In the genomic region with DNA sequence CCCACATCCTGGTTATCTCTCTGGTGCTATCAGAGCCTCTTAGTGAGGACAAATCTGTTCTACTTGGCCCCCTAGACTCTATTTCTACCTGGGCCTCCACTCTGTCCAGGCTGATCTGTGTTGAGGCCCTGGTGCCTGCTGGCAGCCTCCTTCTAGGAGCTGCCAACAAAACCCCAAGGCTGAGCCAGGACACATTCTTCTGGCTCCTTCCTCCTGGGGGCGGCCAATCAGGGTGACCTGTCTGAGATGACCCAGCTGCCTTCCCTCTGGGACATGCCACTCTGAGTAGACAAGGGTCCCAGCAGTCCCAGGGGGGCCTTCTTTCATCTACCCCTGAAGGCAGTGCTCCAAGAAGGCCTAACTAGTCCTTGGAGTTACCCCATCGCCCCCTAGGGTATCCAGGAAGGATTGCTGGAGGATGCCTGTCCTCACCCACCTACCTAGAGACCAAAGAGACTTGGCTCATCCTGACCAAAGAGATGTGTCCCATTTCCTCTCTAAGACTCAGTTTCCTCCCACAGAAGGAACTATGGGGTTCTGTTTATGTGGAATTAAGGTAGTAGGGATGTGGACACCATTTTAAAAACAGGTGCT, we compare ENCODE assay signal across 9 mouse cellular contexts. TPM values are rescaled to one million over a fixed set of nuclear protein-coding genes. Genes with fewer than 3 reads are reported as not detected.
DNase-seq lines count a peak whose midpoint lies in the region; ATAC-seq and TF ChIP-seq lines count a peak whose summit lies in the region.
"Had no signal": no experiment of that assay in that cellular context is flagged by ENCODE, and none has a peak within 500 bp of the region (broad histone marks: within the 10 kb centered on the region; RNA-seq: fewer than 3 reads in every experiment).

No protein-coding gene starts in this region.

- 36% methylated on average over 2 of the region's 2 CpGs for WGBS in midbrain, postnatal 0 days
- 52% methylated on average over 2 of the region's 2 CpGs for WGBS in midbrain, embryonic 16.5 days
- 18% methylated on average over 2 of the region's 2 CpGs for WGBS in heart, embryonic 14.5 days
- WGBS in hindbrain, embryonic 10.5 days: 33% methylated on average over 2 of the region's 2 CpGs

- peaks cover 10% of the 10 kb centered on the region; the same call in 1 of the 2 replicates for H3K4me1 ChIP-seq in midbrain, postnatal 0 days (ENCODE audit: insufficient read depth, low read length)
- peaks cover 14% of the 10 kb centered on the region for H3K4me1 ChIP-seq in midbrain, embryonic 16.5 days (ENCODE audit: control insufficient read depth, insufficient read depth, low read length)
- H3K4me1 ChIP-seq in heart, embryonic 14.5 days (ENCODE audit: control insufficient read depth in 2 of 2, insufficient read depth in 2 of 2, low read length in 2 of 2): peaks cover 40 to 48% of the 10 kb centered on the region in 2 experiments
- peaks cover 21% of the 10 kb centered on the region for H3K4me1 ChIP-seq in hindbrain, embryonic 10.5 days (replicated peaks)

- no peak overlapping the region for H3K4me2 ChIP-seq in midbrain, postnatal 0 days (ENCODE audit: low read depth, low read length, poor library complexity, severe bottlenecking)
- H3K4me2 ChIP-seq in midbrain, embryonic 16.5 days (ENCODE audit: low read length): no peak overlapping the region
- H3K4me2 ChIP-seq in heart, embryonic 14.5 days (ENCODE audit: low read length): no peak overlapping the region

- peak; percentile 20; the same call in 1 of the 2 replicates for TF ChIP-seq CTCF in midbrain, postnatal 0 days (IDR thresholded peaks at IDR 0.05)

- DNase-seq in embryo, embryonic 11 days: peak; percentile 24
- DNase-seq in embryo, embryonic 10 days (ENCODE audit: low spot score): no peak
- DNase-seq in midbrain, postnatal 0 days (ENCODE audit: low spot score): no peak
- peak; percentile 33 for DNase-seq in retina, postnatal 1 day
- no peak for DNase-seq in left cerebral cortex, adult 9 months (ENCODE audit: low spot score in 2 of 2)
- no peak for DNase-seq in hindbrain, embryonic 10.5 days (ENCODE audit: low spot score)

- no peaks in the 10 kb centered on the region for H3K9me3 ChIP-seq in midbrain, postnatal 0 days (ENCODE audit: low read length)
- no peaks in the 10 kb centered on the region for H3K9me3 ChIP-seq in midbrain, embryonic 16.5 days (replicated peaks; ENCODE audit: control insufficient read depth, low read length, poor library complexity, severe bottlenecking)
- no peaks in the 10 kb centered on the region for H3K9me3 ChIP-seq in heart, embryonic 14.5 days (ENCODE audit: control insufficient read depth, low read length)
- no peaks in the 10 kb centered on the region for H3K9me3 ChIP-seq in hindbrain, embryonic 10.5 days

- no peak overlapping the region for H3K4me3 ChIP-seq in midbrain, postnatal 0 days (ENCODE audit: low read depth, low read length)
- no peak overlapping the region for H3K4me3 ChIP-seq in midbrain, embryonic 16.5 days (ENCODE audit: low read depth, low read length)
- no peak overlapping the region for H3K4me3 ChIP-seq in heart, embryonic 14.5 days (ENCODE audit: control insufficient read depth in 1 of 2, insufficient read depth in 1 of 2, low read depth in 1 of 2, low read length in 2 of 2)
- no peak overlapping the region for H3K4me3 ChIP-seq in hindbrain, embryonic 10.5 days

- H3K27ac ChIP-seq in midbrain, postnatal 0 days (ENCODE audit: low read depth, low read length): no peak overlapping the region
- no peak overlapping the region for H3K27ac ChIP-seq in midbrain, embryonic 16.5 days (ENCODE audit: low read length)
- H3K27ac ChIP-seq in heart, embryonic 14.5 days (replicated peaks in 1 of 2; ENCODE audit: control insufficient read depth in 1 of 2, insufficient read depth in 1 of 2, low read depth in 2 of 2, low read length in 2 of 2): peak overlapping the region; percentile 36 to 96; a peak in 3 of 4 replicates
- H3K27ac ChIP-seq in hindbrain, embryonic 10.5 days: no peak overlapping the region

- H3K27me3 ChIP-seq in midbrain, postnatal 0 days (ENCODE audit: insufficient read depth, low read length): no peaks in the 10 kb centered on the region
- no peaks in the 10 kb centered on the region for H3K27me3 ChIP-seq in midbrain, embryonic 16.5 days (ENCODE audit: control insufficient read depth, insufficient read depth, low read depth, low read length)
- no peaks in the 10 kb centered on the region for H3K27me3 ChIP-seq in heart, embryonic 14.5 days (ENCODE audit: control insufficient read depth, insufficient read depth, low read length)
- H3K27me3 ChIP-seq in hindbrain, embryonic 10.5 days (ENCODE audit: insufficient read depth, poor library complexity, severe bottlenecking): peaks cover 39% of the 10 kb centered on the region

- no peak for ATAC-seq in midbrain, postnatal 0 days (ENCODE audit: low FRiP score)
- ATAC-seq in midbrain, embryonic 16.5 days: no peak
- ATAC-seq in heart, embryonic 14.5 days (ENCODE audit: insufficient number of reproducible peaks, insufficient read depth, low FRiP score, low read depth): no peak

- H3K36me3 ChIP-seq in midbrain, postnatal 0 days (ENCODE audit: insufficient read depth, low read length): peaks cover 4% of the 10 kb centered on the region; the same call in 1 of the 2 replicates
- H3K36me3 ChIP-seq in midbrain, embryonic 16.5 days (ENCODE audit: control insufficient read depth, insufficient read depth, low read length): no peaks in the 10 kb centered on the region
- H3K36me3 ChIP-seq in heart, embryonic 14.5 days (ENCODE audit: control insufficient read depth, insufficient read depth, low read length): no peaks in the 10 kb centered on the region
- H3K36me3 ChIP-seq in hindbrain, embryonic 10.5 days: no peaks in the 10 kb centered on the region

- H3K9ac ChIP-seq in midbrain, postnatal 0 days (replicated peaks; ENCODE audit: low read length, poor library complexity, severe bottlenecking): no peak overlapping the region
- H3K9ac ChIP-seq in midbrain, embryonic 16.5 days (ENCODE audit: low read depth, low read length): no peak overlapping the region
- H3K9ac ChIP-seq in heart, embryonic 14.5 days (ENCODE audit: low read length): peak overlapping the region; percentile 58

RNA-seq across cellular contexts. Expression of a gene that starts 47.6 kb away (rescaled TPM):
- 148 and 151 TPM in 2 replicates for total RNA-seq in midbrain, postnatal 0 days (2014; rRNA removed)
- 87.0 and 89.0 TPM in 2 replicates for polyA plus RNA-seq in midbrain, postnatal 0 days (2015; fragmentation: Nextera tagmentation; extraction: Ambion mirVana)
- 108 TPM in 2 replicates for polyA plus RNA-seq in midbrain, embryonic 16.5 days (2015; fragmentation: Nextera tagmentation; extraction: Ambion mirVana)
- polyA plus RNA-seq in heart, embryonic 14.5 days (2014; fragmentation: Nextera tagmentation; extraction: Ambion mirVana): 17.8 and 19.1 TPM in 2 replicates
- polyA plus RNA-seq in hindbrain, embryonic 10.5 days (2016; fragmentation: Nextera tagmentation; extraction: Ambion mirVana): 53.4 and 54.5 TPM in 2 replicates

RNA-seq across cellular contexts. Expression of a gene that starts 53.3 kb away (rescaled TPM):
- total RNA-seq in midbrain, postnatal 0 days (2014; rRNA removed): 7.6 and 7.7 TPM in 2 replicates
- polyA plus RNA-seq in midbrain, postnatal 0 days (2015; fragmentation: Nextera tagmentation; extraction: Ambion mirVana): 13.2 and 14.1 TPM in 2 replicates
- polyA plus RNA-seq in midbrain, embryonic 16.5 days (2015; fragmentation: Nextera tagmentation; extraction: Ambion mirVana): 10.5 and 11.8 TPM in 2 replicates
- 0.39 and 0.65 TPM in 2 replicates for polyA plus RNA-seq in heart, embryonic 14.5 days (2014; fragmentation: Nextera tagmentation; extraction: Ambion mirVana)
- 2.5 and 3.8 TPM in 2 replicates for polyA plus RNA-seq in hindbrain, embryonic 10.5 days (2016; fragmentation: Nextera tagmentation; extraction: Ambion mirVana)
- total RNA-seq: MEL had no signal

Comparison
In these comparisons a context has a peak if more than half of its experiments do, and no peak if none do; other contexts are left out.
1. DNase-seq: peak in embryo, embryonic 11 days (single experiment) and retina, postnatal 1 day (single experiment); none in embryo, embryonic 10 days (single experiment), midbrain, postnatal 0 days (single experiment), left cerebral cortex, adult 9 months (0 of 2) and hindbrain, embryonic 10.5 days (single experiment).
2. H3K27ac ChIP-seq: peak in heart, embryonic 14.5 days (2 of 2); none in midbrain, postnatal 0 days (single experiment), midbrain, embryonic 16.5 days (single experiment) and hindbrain, embryonic 10.5 days (single experiment).